ENCODE assay signal across 13 mouse cellular contexts in genomic region chr1:43168618-43169017, GRCm38 (mm10). TPM values are rescaled to one million over a fixed set of nuclear protein-coding genes. Genes with fewer than 3 reads are reported as not detected.
A peak's percentile ranks its signal among the peaks of the same experiment; 100 is the strongest.
DNase-seq lines count a peak whose midpoint lies in the region; TF ChIP-seq lines count a peak whose summit lies in the region.
"Had no signal": no experiment of that assay in that cellular context is flagged by ENCODE, and none has a peak within 500 bp of the region (broad histone marks: within the 10 kb centered on the region; RNA-seq: fewer than 3 reads in every experiment).

No protein-coding gene starts in this region.

- dilution Hi-C loops in CH12.LX (cut with MboI; ENCODE audit: extremely low pct_ligation_motif_present, extremely low pct_unique_long_range_greater_than_20kb, low sequenced_read_pairs) = no loop called here

- no peaks in the 10 kb centered on the region for H3K79me2 ChIP-seq in CH12.LX (replicated peaks; ENCODE audit: control insufficient read depth, extremely low read depth, insufficient read depth, poor library complexity, severe bottlenecking)

- H3K4me3 ChIP-seq in CH12.LX (replicated peaks in 1 of 3; ENCODE audit: low read depth in 2 of 3, low read length in 2 of 3, poor library complexity in 1 of 3) = no peak overlapping the region
- H3K4me3 ChIP-seq in thymus, adult 2 months (ENCODE audit: control insufficient read depth, insufficient read depth, low read length) = no peak overlapping the region
- H3K4me3 ChIP-seq in midbrain, embryonic 10.5 days = no peak overlapping the region
- H3K4me3 ChIP-seq: erythroblast, embryonic 14.5 days had no signal

- TF ChIP-seq POLR2A in CH12.LX (IDR thresholded peaks at IDR 0.05; ENCODE audit: low read depth, low read length) = no peak
- no peak for TF ChIP-seq POLR2A in thymus, adult 2 months (IDR thresholded peaks at IDR 0.05; ENCODE audit: control insufficient read depth, extremely low read depth, insufficient read depth, low read length, poor library complexity)

- intact Hi-C loops in heart, postnatal 10 days (cut with DNase I) = no loop called here
- intact Hi-C loops in left cerebral cortex, postnatal 4 days (cut with DNase I) = no loop called here

- H3K9me3 ChIP-seq in CH12.LX (replicated peaks; ENCODE audit: low read length) = peaks cover 1% of the 10 kb centered on the region
- peaks cover 3% of the 10 kb centered on the region; the same call in 1 of the 2 replicates for H3K9me3 ChIP-seq in midbrain, embryonic 10.5 days (replicated peaks)

- peaks cover 6 to 17% of the 10 kb centered on the region in 2 experiments for H3K4me1 ChIP-seq in CH12.LX (ENCODE audit: control insufficient read depth in 1 of 2, insufficient read depth in 2 of 2)
- peaks cover 19% of the 10 kb centered on the region for H3K4me1 ChIP-seq in thymus, adult 2 months (replicated peaks; ENCODE audit: control insufficient read depth, insufficient read depth, low read length)
- H3K4me1 ChIP-seq in midbrain, embryonic 10.5 days = peaks cover 6% of the 10 kb centered on the region; the same call in 1 of the 2 replicates

- H3K4me2 ChIP-seq in CH12.LX (ENCODE audit: insufficient read depth, low read depth, poor library complexity, severe bottlenecking) = peak overlapping the region; percentile 46; the same call in 1 of the 2 replicates

- no peaks in the 10 kb centered on the region for H3K36me3 ChIP-seq in CH12.LX (replicated peaks in 1 of 2; ENCODE audit: control insufficient read depth in 1 of 2, insufficient read depth in 1 of 2, low read length in 1 of 2)
- no peaks in the 10 kb centered on the region for H3K36me3 ChIP-seq in thymus, adult 2 months (ENCODE audit: control insufficient read depth, insufficient read depth, low read length)
- H3K36me3 ChIP-seq in midbrain, embryonic 10.5 days = no peaks in the 10 kb centered on the region

- no peak for TF ChIP-seq CTCF in CH12.LX (conservative IDR thresholded peaks at IDR 0.05 in 1 of 2, IDR thresholded peaks at IDR 0.05 in 1 of 2; ENCODE audit: low read depth in 2 of 2, low read length in 2 of 2)
- no peak for TF ChIP-seq CTCF in thymus, adult 2 months (IDR thresholded peaks at IDR 0.05; ENCODE audit: borderline replicate concordance, control insufficient read depth, extremely low read depth, insufficient read depth, low read length, poor library complexity)

- H3K27me3 ChIP-seq in CH12.LX (replicated peaks) = no peaks in the 10 kb centered on the region
- H3K27me3 ChIP-seq in thymus, adult 2 months (ENCODE audit: control insufficient read depth, insufficient read depth, low read length) = no peaks in the 10 kb centered on the region
- H3K27me3 ChIP-seq in midbrain, embryonic 10.5 days (ENCODE audit: low read depth, poor library complexity, severe bottlenecking) = peaks cover 13% of the 10 kb centered on the region

- H3K27ac ChIP-seq in CH12.LX (ENCODE audit: insufficient read depth, low read depth) = no peak overlapping the region
- H3K27ac ChIP-seq in thymus, adult 2 months (ENCODE audit: control insufficient read depth, insufficient read depth, low read length) = no peak overlapping the region
- no peak overlapping the region for H3K27ac ChIP-seq in midbrain, embryonic 10.5 days (replicated peaks)

- TF ChIP-seq RAD21 in CH12.LX (IDR thresholded peaks at IDR 0.05; ENCODE audit: low read depth, low read length) = no peak

- no peak for TF ChIP-seq EP300 in CH12.LX (IDR thresholded peaks at IDR 0.05; ENCODE audit: low read length)

- WGBS in thymus, adult 2 months = 48% methylated on average over 7 of the region's 7 CpGs
- WGBS in midbrain, embryonic 10.5 days = 90% methylated on average over 7 of the region's 7 CpGs

- DNase-seq in heart, adult 11 months = peak; percentile 91
- no peak for DNase-seq in heart, postnatal 10 days
- DNase-seq in left cerebral cortex, adult 18-20 months (ENCODE audit: low spot score in 2 of 2) = peak; percentile 34 to 38
- DNase-seq in left cerebral cortex, postnatal 4 days = no peak
- no peak for DNase-seq in CH12.LX (ENCODE audit: extremely low read depth)
- DNase-seq in heart, postnatal 4 days = peak; percentile 24
- DNase-seq in thymus, adult 2 months = no peak
- no peak for DNase-seq in midbrain, embryonic 10.5 days (ENCODE audit: low spot score)
- DNase-seq: cerebellum, postnatal 10 days; kidney, adult 2 months had no signal

- H3K9ac ChIP-seq in CH12.LX (ENCODE audit: insufficient read depth, low read depth) = no peak overlapping the region

- in situ Hi-C loops in CH12.LX (cut with MboI; ENCODE audit: low pct_ligation_motif_present, low pct_unique_long_range_greater_than_20kb, low sequenced_read_pairs) = no loop called here

TF ChIP-seq in CH12.LX, 34 proteins besides CTCF, POLR2A, EP300 and RAD21:
- peak; percentile 51; the same call in 1 of the 2 replicates for TF ChIP-seq MXI1 (IDR thresholded peaks at IDR 0.05; ENCODE audit: low read depth, low read length)
- no peak for TF ChIP-seq CHD1 (IDR thresholded peaks at IDR 0.05; ENCODE audit: low read depth, low read length)
- TF ChIP-seq BHLHE40 (IDR thresholded peaks at IDR 0.05; ENCODE audit: low read depth, low read length) = no peak
- 0 out of 2 replicates have a peak, but pooled peaks have one; percentile 4 for TF ChIP-seq MEF2A (IDR thresholded peaks at IDR 0.05; ENCODE audit: borderline replicate concordance, low read depth, low read length)

RNA-seq across cellular contexts. Expression of gene Fhl2, which starts 28.2 kb away (rescaled TPM):
- total RNA-seq in heart, postnatal 10 days (2021) = 1,000 to 10,000 TPM; 1,415 to 1,605 TPM
- 10 to 100 TPM; 48.9 to 55.4 TPM for total RNA-seq in left cerebral cortex, adult 18-20 months (2021)
- total RNA-seq in left cerebral cortex, postnatal 4 days (2021) = 10 to 100 TPM; 25.2 to 26.7 TPM
- 0.21 TPM in 1 of 2 replicates, not detected in the other for total RNA-seq in CH12.LX (2012; rRNA removed)
- 0.13 TPM in 1 of 2 replicates, not detected in the other for total RNA-seq in CH12.LX (2014; rRNA removed)
- 0.14 TPM in 1 of 2 replicates, not detected in the other for polyA plus RNA-seq in CH12.LX (2012; ENCODE audit: insufficient read length, low read depth)
- 1,000 to 10,000 TPM; 1,103 to 1,257 TPM for total RNA-seq in heart, postnatal 4 days (2021)
- 5.5 and 58.9 TPM in 2 replicates for polyA plus RNA-seq in thymus, adult 2 months (2012; rRNA removed)
- polyA plus RNA-seq in midbrain, embryonic 10.5 days (2016; fragmentation: Nextera tagmentation; extraction: Ambion mirVana) = 6.8 and 7.1 TPM in 2 replicates
- total RNA-seq: hematopoietic stem cell, adult 5-6 weeks; megakaryocyte-erythroid progenitor cell, adult 5-6 weeks had no signal
- polyA plus RNA-seq: erythroblast, embryonic 14.5 days had no signal

Comparison
In these comparisons a context has a peak if more than half of its experiments do, and no peak if none do; other contexts are left out.
1. DNase-seq: peak in heart, adult 11 months (single experiment), left cerebral cortex, adult 18-20 months (2 of 2) and heart, postnatal 4 days (single experiment); none in heart, postnatal 10 days (0 of 2), left cerebral cortex, postnatal 4 days (single experiment), CH12.LX (single experiment), thymus, adult 2 months (single experiment) and midbrain, embryonic 10.5 days (single experiment).
2. RNA of gene Fhl2, which starts 28.2 kb away (total RNA-seq): 1,415 to 1,605 TPM in heart, postnatal 10 days, 1,103 to 1,257 TPM in heart, postnatal 4 days, 48.9 to 55.4 TPM in left cerebral cortex, adult 18-20 months and 25.2 to 26.7 TPM in left cerebral cortex, postnatal 4 days; 0.13 to 0.21 TPM in CH12.LX; every median in the first group is over 10 times any median in the second.